Mouse (Mus musculus) midbrain, embryonic 11.5 days (tissue): ENCODE results near the gene Trmt2b. TPM values are rescaled to one million over a fixed set of nuclear protein-coding genes. Genes with fewer than 3 reads are reported as not detected.
"Not testable (repeated sequence)": the region's sequence is repeated elsewhere in the genome, so short reads cannot be mapped to it uniquely, and the experiment has no call there.

Source experiments
- ATAC-seq: fragments of 200-750 bp; cut with Nextera tagmentation; 2 replicates; pipeline ENCODE4 v1.8.0; 2017; ENCODE audit warnings: moderate TSS enrichment, moderate library complexity; ENCODE audit not compliant: low FRiP score
- DNase-seq: peaks from one replicate; pipeline ENCODE4 v3.0.0; 2015; ENCODE audit warnings: low spot score; ENCODE audit errors: missing footprints
- H3K27ac ChIP-seq: fragments of 300-500 bp; sonication (generic); 2 replicates; pipeline ENCODE4 v1.5.1; 2014; ENCODE audit warnings: low read depth, low read length
- H3K27me3 ChIP-seq: fragments of 300-500 bp; sonication (generic); 2 replicates; pipeline ENCODE4 v1.6.1; 2014; ENCODE audit warnings: mild to moderate bottlenecking, low read length, moderate library complexity, mixed read lengths; ENCODE audit not compliant: control insufficient read depth, insufficient read depth
- H3K36me3 ChIP-seq: fragments of 300-500 bp; sonication (generic); 2 replicates; pipeline ENCODE4 v1.6.1; 2014; ENCODE audit warnings: mild to moderate bottlenecking, low read length, moderate library complexity, mixed read lengths; ENCODE audit not compliant: control insufficient read depth, insufficient read depth
- H3K4me1 ChIP-seq: fragments of 300-500 bp; sonication (generic); 2 replicates; pipeline ENCODE4 v1.6.1; 2014; ENCODE audit warnings: low read length; ENCODE audit not compliant: control insufficient read depth, insufficient read depth
- H3K4me2 ChIP-seq: fragments of 300-500 bp; sonication (generic); 2 replicates; pipeline ENCODE4 v1.6.1; 2014; ENCODE audit warnings: mild to moderate bottlenecking, moderate library complexity
- H3K4me3 ChIP-seq: fragments of 300-500 bp; sonication (generic); 2 replicates; pipeline ENCODE4 v1.5.1; 2014; ENCODE audit warnings: low read depth, low read length
- H3K9ac ChIP-seq: fragments of 300-500 bp; sonication (generic); 2 replicates; pipeline ENCODE4 v1.6.1; 2014; ENCODE audit warnings: low read length
- H3K9me3 ChIP-seq: fragments of 300-500 bp; sonication (generic); 2 replicates; pipeline ENCODE4 v1.6.1; 2016; ENCODE audit warnings: low read length; ENCODE audit not compliant: control insufficient read depth
- WGBS: fragments of 180-500 bp; shearing (Covaris S2); extraction: QIAGEN DNeasy Blood & Tissue Kit; methylation state at CpG from one replicate; pipeline ENCODE4 v1.1.7; 2014; 5-methylcytosine and 5-hydroxymethylcytosine counted together
- polyA plus RNA-seq: library from polyadenylated mRNA; unstranded; fragments of >200 nt; fragmentation: Nextera tagmentation; extraction: Ambion mirVana; gene quantifications from 2 replicates; pipeline ENCODE4 v1.2.1, GENCODE M21; 2014

Trmt2b gene
- polyA plus RNA-seq, 1 experiment from 2014 or later, result 7.8 TPM

DNA sequence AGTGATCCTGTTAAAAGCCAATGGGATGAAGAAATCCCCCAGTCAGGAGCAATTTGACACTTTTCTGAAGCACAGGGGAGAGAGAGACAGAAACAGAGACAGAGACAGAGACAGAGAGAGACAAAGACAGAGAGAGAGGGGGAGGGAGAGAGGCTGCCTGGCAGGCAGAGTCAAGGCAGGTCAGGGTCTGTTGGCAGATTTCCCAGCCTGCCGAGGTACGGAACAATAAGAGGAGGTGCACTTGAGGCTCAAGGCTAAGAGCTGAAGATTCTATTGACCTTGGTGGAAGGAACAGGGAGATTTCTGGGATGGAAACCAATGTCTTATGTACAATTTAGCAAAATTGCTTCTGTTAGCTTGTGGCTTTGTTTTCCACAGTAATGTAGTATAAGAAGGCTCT lies 28.6 kb downstream of the Trmt2b start:
- Histone ChIP-seq H3K4me1 (no peaks in the 10 kb centered on the region), H3K9me3 (no peaks in the 10 kb centered on the region), H3K9ac (no peak overlapping the region), H3K27ac (no peak overlapping the region), H3K27me3 (no peaks in the 10 kb centered on the region), H3K4me3 (no peak overlapping the region), H3K36me3 (no peaks in the 10 kb centered on the region), H3K4me2 (no peak overlapping the region)
- ATAC-seq (no peak), DNase-seq (no peak)
- 79% methylated on average over 2 of the region's 2 CpGs for WGBS

DNA sequence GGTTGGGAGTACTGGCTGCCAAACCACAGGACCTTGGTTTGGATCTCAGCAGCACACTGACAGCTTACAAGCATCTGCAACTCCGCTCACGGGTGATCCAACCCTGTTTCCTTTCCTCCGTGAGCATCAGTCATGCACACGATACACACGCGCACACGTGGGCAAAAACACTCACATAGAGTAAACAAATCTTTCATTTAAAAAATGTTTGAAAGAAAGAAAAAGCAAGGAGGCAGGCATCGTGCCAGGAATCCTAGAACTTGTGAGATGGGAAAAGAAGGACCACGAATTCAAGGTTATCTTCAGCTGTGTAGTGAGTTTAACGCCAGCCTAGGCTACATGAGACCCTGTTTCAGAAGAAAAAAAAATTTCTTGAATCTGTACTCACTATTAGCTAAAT lies 30.8 kb downstream of the Trmt2b start:
- no peak overlapping the region for H3K4me3 ChIP-seq
- no peak overlapping the region for H3K27ac ChIP-seq
- H3K9ac ChIP-seq, result no peak overlapping the region
- no peaks in the 10 kb centered on the region for H3K9me3 ChIP-seq
- no peaks in the 10 kb centered on the region for H3K27me3 ChIP-seq
- ATAC-seq, result no peak
- no peaks in the 10 kb centered on the region for H3K4me1 ChIP-seq
- H3K4me2 ChIP-seq, result no peak overlapping the region
- DNase-seq, result no peak
- WGBS, result 92% methylated on average over 10 of the region's 10 CpGs
- no peaks in the 10 kb centered on the region for H3K36me3 ChIP-seq

DNA sequence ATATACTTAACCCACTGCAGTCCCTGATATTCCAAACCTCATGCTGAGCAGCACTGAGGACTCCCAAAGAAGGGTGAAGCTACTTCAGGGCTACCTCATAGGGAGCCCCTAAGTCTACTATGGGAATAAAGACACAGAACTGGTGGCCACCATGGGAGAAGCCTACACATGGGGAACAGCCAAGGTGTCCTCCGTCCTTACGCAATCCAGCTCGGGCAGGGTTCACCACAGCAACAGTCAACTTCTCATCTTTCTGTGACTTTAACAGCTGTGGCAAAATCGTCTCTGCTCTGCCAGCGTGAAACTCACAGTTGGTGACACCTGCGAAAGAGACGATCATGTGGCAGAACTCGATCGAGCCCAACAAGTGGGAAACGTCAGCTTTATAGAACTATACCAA lies 38.5 kb downstream of the Trmt2b start:
- DNase-seq (no peak), ATAC-seq (no peak)
- no peaks in the 10 kb centered on the region for H3K9me3 ChIP-seq
- H3K4me1 ChIP-seq, result no peaks in the 10 kb centered on the region
- H3K4me2 ChIP-seq, result no peak overlapping the region
- H3K9ac ChIP-seq, result no peak overlapping the region
- no peaks in the 10 kb centered on the region for H3K36me3 ChIP-seq
- 96% methylated on average over 10 of the region's 10 CpGs for WGBS
- H3K27me3 ChIP-seq, result no peaks in the 10 kb centered on the region
- H3K4me3 ChIP-seq, result no peak overlapping the region
- no peak overlapping the region for H3K27ac ChIP-seq

DNA sequence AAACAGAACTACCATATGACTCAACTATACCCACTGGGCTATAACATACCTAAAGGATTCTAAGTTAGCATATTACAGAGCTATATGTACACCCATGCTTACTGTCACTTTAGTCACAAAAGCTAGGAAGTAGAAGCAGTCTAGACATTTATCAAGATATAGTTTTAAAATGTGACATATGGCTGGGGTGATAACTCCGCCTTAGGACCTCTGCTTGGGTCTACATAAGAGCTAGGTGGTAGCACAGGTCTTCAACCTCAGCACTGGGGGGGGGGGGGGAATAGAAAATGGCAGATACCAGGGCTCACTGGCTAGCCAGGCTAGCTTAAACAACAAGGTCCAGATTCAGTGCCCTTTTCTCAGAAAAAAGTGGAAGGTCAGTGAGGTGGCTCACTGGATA lies 43.7 kb downstream of the Trmt2b start:
- 81% methylated on average over 1 of the region's 1 CpGs for WGBS
- H3K9ac ChIP-seq, result no peak overlapping the region
- no peak for ATAC-seq

DNA sequence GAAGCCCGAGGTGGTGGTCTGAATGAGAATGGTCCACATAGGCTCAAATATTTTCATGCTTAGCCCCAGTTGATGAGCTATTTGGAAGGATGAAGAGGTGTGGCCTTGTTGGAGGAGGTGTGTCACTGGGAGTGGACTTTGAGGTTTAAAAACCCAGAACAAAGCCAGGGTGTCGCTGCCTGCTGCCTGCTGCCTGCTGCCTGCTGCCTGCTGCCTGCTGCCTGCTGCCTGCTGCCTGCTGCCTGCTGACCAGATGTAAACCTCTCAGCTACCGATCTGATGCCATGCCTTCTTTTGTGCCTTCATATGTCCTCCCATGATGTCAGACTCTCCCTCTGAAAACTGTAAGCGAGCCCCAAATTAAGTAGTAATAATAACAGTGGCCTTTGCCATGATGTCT lies 54.9 kb downstream of the Trmt2b start, which contains the start of gene Nox1:
TSS of gene Nox1 (minus strand) at position 101 of the 400 bp plus-strand sequence.
- Histone ChIP-seq H3K4me1 (no peaks in the 10 kb centered on the region), H3K36me3 (no peaks in the 10 kb centered on the region), H3K4me3 (no peak within 1 kb of the TSS), H3K9ac (no peak within 1 kb of the TSS), H3K4me2 (no peak within 1 kb of the TSS), H3K27ac (no peak within 1 kb of the TSS), H3K9me3 (no peaks in the 10 kb centered on the region), H3K27me3 (no peaks in the 10 kb centered on the region)
- ATAC-seq, result no peak
- no peak for DNase-seq
- 61% methylated on average over 4 of the region's 4 CpGs for WGBS

More for the DNA sequence above, 43.7 kb downstream of the Trmt2b start:
- Histone ChIP-seq H3K36me3 (no peaks in the 10 kb centered on the region), H3K4me3 (no peak overlapping the region), H3K27ac (no peak overlapping the region), H3K27me3 (no peaks in the 10 kb centered on the region), H3K9me3 (no peaks in the 10 kb centered on the region), H3K4me2 (no peak overlapping the region), H3K4me1 (no peaks in the 10 kb centered on the region)
- DNase-seq, result no peak

DNA sequence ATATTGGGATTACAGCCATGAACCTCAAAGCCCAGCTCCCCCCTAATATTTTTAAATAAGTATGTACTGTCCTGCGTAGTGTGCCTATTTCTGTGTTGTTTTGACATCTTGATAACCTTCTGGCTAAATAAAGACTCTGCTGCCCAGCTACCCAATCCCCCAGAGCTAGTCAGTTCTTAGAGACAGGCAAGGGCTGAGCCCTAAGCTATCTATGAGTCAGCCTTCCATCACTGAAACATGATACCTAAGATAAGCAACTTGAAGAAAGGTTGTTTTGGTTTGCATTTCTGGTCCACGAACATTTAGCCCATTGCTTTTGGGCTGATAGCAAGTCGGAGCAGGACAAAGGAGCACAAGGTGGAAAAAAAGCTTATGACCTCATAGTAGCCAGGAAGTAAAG lies 56.2 kb downstream of the Trmt2b start:
- ATAC-seq, result no peak
- DNase-seq, result no peak
- no peaks in the 10 kb centered on the region for H3K9me3 ChIP-seq
- H3K4me1 ChIP-seq, result no peaks in the 10 kb centered on the region
- H3K36me3 ChIP-seq, result no peaks in the 10 kb centered on the region
- no peak overlapping the region for H3K4me2 ChIP-seq
- H3K9ac ChIP-seq, result no peak overlapping the region
- 78% methylated on average over 3 of the region's 3 CpGs for WGBS
- H3K4me3 ChIP-seq, result no peak overlapping the region
- no peak overlapping the region for H3K27ac ChIP-seq
- no peaks in the 10 kb centered on the region for H3K27me3 ChIP-seq

DNA sequence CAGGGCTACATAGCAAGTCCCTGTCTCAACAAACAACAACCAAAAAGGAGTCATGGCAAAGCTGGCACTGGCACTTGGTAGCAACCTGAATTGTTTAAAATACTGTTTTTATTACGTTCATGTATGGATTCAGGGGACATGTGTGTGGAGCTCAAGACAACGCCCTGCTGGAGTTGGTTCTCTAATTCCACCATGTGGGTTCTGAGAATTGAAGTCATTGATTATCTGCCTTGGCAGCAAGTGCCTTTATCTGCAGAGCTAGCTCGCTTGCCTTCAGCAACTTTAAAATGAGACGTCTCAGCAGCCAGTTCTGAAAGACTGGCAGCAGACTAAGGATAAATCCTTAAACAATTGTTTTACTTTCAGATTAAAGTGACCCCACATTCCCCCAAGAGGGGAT lies 58.6 kb downstream of the Trmt2b start:
- ATAC-seq (no peak), DNase-seq (no peak)
- H3K9me3 ChIP-seq, result no peaks in the 10 kb centered on the region
- no peaks in the 10 kb centered on the region for H3K27me3 ChIP-seq
- H3K4me3 ChIP-seq, result no peak overlapping the region
- H3K4me2 ChIP-seq, result no peak overlapping the region
- H3K36me3 ChIP-seq, result no peaks in the 10 kb centered on the region
- no peak overlapping the region for H3K27ac ChIP-seq
- 46% methylated on average over 4 of the region's 4 CpGs for WGBS
- H3K4me1 ChIP-seq, result no peaks in the 10 kb centered on the region
- H3K9ac ChIP-seq, result no peak overlapping the region

DNA sequence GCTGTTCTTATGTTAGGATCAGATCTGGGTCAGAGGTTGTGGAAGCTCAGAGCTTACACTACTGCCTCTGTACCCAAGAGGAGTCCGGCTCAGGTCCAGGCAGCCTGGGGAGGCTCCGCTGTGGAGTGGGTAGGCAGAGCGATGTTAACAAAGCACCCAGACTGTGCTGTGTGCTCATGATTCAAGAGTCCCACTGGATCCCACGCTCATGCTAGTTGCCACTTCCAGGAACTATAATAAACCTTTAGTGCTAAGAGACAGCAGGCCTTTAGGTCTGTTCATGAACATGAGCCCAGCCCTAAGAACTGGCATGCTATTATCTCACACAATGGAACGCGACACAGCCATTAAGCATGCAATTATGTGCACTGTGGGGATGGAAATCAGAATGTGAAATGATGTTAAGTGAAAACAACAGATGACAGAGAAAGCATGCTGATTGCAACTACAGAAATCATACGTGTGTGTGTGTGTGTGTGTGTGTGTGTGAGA lies 65.6 kb downstream of the Trmt2b start:
- ATAC-seq, result no peak
- H3K27me3 ChIP-seq, result no peaks in the 10 kb centered on the region
- H3K9ac ChIP-seq, result no peak overlapping the region
- H3K4me3 ChIP-seq, result no peak overlapping the region
- H3K4me1 ChIP-seq, result no peaks in the 10 kb centered on the region
- H3K4me2 ChIP-seq, result no peak overlapping the region
- no peaks in the 10 kb centered on the region for H3K9me3 ChIP-seq
- no peaks in the 10 kb centered on the region for H3K36me3 ChIP-seq
- 89% methylated on average over 7 of the region's 7 CpGs for WGBS
- no peak overlapping the region for H3K27ac ChIP-seq
- no peak for DNase-seq

DNA sequence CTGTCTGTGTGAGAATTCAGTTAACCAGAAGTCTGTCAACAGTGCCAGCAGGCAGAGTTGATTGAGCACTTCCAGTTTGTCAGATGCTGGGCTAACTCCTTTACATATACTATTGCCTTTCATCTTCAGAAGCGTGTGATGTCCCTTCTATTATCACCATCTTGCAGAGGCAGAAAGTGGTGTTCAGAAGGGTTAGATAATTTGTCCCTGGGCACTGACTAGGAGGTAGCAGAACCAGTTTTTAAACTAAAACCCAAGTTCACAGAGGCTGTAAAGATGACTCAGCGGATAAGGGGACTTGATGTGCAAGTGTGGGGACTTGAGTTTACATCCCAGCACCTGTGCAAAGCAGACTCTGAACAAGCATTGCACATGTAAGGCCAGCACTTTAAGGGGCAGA lies 68.3 kb downstream of the Trmt2b start:
- 86% methylated on average over 2 of the region's 2 CpGs for WGBS
- Histone ChIP-seq H3K4me1 (no peaks in the 10 kb centered on the region), H3K9me3 (no peaks in the 10 kb centered on the region), H3K9ac (no peak overlapping the region), H3K4me2 (no peak overlapping the region), H3K4me3 (no peak overlapping the region), H3K27me3 (no peaks in the 10 kb centered on the region), H3K36me3 (no peaks in the 10 kb centered on the region), H3K27ac (no peak overlapping the region)
- no peak for ATAC-seq
- no peak for DNase-seq

DNA sequence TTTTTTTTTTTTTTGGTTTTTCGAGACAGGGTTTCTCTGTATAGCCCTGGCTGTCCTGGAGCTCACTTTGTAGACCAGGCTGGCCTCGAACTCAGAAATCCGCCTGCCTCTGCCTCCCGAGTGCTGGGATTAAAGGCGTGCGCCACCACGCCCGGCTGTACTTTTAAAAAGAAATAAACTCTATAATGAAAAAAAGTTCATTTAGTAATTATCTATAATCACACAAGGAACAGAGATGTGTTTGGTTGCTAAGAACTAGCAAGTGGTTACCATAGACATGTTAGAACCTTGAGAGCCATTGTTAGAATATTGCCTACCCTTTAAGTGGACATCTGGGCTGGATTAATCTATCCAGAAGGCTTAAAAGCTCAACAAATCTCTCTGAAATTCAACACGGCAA lies 89.6 kb downstream of the Trmt2b start, which contains the start of gene Arl13a:
TSS of gene Arl13a (plus strand) at position 301 of the 400 bp plus-strand sequence.
- not testable (repeated sequence) for H3K4me3 ChIP-seq, H3K27ac ChIP-seq, H3K27me3 ChIP-seq, H3K9me3 ChIP-seq, ATAC-seq, H3K36me3 ChIP-seq, H3K9ac ChIP-seq, H3K4me2 ChIP-seq, DNase-seq, H3K4me1 ChIP-seq
- WGBS, result 91% methylated on average over 7 of the region's 9 CpGs
